Mouse (Mus musculus): ENCODE measurements around the gene Mrps7.

Gene Mrps7

DNA sequence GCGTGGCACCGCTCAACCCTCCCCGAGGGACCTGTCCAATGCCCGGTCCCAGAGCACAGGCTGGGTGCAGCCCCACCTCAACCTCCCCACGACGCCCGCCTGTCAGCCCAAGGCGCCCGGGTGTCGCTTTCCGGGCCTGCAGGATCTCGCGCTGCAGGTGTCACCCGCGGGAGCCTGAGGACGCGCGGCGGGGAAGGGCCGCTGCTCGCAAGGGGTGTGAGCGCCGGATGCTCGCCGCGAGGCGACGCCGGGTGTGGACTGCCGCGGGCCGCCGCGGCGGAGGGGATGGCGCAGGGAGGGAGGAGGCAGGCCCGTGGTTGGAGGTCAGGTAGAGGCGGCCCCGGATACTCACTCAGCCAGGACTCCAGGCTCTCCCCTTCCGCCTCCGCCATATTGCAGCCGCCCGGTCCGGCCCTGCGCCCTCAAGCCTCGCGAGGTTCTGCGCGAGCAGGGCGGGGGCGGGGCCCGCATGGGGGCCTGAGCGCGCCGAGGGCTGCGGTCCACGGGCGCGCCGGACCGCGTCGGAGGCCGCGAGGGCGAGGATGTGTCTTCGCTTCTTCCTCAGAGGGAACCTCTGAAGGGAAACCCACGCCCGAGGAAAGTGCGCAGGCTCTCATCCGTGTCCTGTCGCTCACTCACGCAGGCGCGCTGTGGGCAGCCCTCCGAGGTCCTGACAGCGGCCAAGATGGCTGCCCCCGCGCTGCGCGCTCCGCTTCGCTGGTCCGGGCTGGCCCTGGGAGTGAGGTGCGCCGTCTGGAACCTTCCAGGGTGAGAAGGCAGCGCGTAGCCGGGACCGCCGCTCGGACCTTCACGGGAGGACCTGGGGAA lies at the start of gene Mrps7, which contains the start of gene Gga3:
TSS of gene Mrps7 (plus strand) at position 450 of the 828 bp plus-strand sequence.
TSS of gene Gga3 (minus strand) at position 576 of the 828 bp plus-strand sequence.
- peak; percentile 93 to 94 for DNase-seq (ENCODE audit: low spot score in 2 of 2)

DNA sequence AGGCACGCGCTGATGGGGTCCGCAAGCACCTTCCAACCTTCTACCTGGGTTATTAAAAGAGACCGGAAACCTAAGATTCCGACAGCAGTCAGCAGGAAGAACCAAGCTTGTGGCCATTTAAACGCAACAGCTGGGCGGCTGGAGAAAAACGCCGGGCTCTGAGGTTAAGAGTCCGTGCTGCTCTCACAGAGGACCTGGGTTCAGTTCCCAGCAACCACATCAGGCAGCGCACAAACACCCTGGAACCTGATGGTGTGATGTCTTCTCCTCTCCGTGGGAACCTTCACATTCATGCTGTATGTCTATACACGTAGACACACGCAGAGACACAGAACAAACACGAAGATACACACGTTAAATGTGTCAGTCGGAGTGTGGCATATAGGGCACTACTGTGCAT lies 48.0 kb upstream of the Mrps7 start:
- DNase-seq (ENCODE audit: low spot score in 2 of 2): no peak

DNA sequence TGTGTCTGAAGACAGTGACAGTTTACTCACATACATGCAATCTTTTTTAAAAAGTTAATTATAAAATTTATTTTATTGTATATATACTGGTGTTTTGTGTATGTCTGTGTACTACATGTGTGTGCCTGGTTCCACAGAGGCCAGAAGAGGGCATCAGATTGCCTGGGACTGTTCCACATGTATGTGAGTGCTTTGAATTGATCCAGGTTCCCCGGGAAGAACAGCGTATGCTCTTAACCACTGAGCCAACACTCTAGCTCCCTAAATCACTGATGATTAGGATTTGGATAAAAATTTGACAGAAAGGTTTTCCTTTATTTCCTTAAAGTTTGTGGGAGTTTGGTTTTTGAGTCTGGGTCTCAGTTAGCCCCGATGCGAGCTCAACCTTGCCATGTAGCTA lies 40.3 kb upstream of the Mrps7 start:
- no peak for DNase-seq (ENCODE audit: low spot score in 2 of 2)

DNA sequence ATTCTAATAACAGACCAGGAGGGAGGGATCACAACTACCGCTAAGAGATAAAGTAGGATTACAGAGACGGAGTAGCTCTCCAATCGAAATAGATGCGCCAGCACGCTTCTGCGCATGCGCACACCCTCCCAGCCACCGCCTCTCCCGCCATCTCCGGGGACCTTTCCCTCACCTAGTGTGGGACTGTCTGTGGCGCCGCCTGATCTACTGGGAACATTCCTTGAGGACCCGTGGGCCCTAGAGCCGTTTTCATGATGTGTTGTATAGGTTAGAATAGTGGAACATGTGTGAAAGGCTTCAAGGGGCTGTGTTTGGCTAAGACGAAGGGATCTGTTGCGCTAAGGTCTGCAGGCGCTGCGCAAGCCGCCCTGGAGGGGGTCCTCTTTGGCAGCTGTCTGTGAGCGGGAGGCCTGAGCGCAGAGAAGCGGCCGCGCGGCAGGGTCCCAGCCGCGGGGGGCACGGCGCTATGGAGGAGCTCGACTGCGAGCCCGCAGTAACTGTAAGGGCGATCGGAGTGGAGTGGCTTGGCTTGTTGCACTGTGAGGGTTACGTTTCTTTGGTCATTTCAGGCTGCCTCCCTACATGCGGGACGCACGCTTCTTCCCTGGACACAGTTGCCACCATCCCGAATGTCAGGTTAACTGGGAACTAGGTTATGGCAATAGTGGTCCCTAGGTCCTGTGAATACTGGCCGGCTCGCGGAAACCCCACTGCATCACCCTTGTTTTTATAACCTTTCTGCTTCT lies 39.5 kb upstream of the Mrps7 start, which contains the start of gene Nup85:
TSS of gene Nup85 (plus strand) at position 371 of the 746 bp plus-strand sequence.
- peak; percentile 94 to 96 for DNase-seq (ENCODE audit: low spot score in 2 of 2)

DNA sequence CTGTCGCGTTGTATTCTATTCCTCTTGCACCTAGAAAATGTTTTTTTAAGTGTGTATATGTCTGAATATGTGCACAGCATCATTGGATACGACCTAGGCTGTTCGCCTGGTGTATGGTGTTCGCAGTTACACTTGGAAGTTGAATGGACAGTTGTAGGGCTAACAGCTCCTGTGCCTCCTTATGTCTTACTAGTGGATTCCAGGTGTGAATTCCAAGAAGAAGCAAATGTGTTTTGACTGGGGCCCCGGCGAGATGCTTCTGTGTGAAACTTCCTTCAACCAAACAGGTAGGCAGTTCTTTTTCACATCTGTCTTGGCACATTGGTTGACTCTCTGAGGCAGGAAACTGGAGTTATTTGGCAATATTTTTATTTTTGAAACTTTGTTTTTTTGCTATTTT lies 38.8 kb upstream of the Mrps7 start:
- DNase-seq (ENCODE audit: low spot score in 2 of 2): no peak

DNA sequence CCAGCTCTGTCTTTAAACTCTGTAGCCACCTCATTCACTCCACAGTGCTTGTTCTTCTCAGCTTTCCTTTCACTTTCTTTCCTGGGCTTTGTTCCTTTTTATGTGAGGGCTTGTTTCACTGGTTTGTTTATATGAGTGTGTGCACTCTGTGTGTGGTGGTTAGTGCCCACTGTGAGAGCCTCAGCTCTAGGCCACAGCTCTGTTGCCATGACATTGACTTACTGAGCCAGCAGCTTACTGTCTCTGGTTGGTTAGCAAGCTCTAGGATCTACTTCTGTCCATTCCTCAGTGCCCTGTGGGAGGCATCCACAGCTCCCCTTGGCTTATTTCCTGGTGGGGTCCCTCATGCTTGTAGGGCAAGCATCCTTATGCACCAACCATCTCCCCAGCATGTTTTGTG lies 24.6 kb upstream of the Mrps7 start:
- DNase-seq (ENCODE audit: low spot score in 2 of 2): no peak

DNA sequence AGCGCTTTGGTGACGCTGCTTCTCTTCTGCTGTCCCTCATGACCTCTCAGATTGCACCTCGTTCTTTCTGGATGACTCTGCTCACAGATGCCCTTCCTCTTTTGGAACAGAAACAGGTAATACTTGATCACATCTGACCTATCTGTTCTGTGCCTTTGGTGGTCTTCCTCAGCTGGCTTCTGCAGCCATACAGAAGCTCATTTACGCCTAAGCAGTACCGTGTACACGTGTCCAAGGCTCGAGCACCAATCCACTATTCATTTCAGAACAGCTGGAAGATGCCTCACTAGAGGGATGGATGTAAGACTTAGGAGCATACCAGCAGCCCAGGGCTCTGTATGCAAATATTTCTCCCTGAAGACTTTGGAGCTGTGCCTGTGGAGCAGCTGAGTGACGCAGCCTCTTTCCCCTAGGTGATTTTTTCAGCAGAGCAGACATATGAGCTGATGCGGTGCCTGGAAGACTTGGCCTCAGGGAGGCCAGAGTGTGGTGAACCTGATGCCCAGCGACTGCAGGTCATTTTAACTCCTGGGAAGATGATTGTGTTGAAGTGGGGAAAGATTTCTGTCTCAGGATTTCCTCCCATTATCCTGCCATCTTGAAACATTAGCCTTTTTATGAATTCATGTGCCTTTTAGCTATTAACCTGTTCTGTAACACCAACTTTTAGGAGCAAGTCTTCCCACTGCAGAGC lies 20.7 kb upstream of the Mrps7 start:
- DNase-seq (ENCODE audit: low spot score in 2 of 2): no peak

DNA sequence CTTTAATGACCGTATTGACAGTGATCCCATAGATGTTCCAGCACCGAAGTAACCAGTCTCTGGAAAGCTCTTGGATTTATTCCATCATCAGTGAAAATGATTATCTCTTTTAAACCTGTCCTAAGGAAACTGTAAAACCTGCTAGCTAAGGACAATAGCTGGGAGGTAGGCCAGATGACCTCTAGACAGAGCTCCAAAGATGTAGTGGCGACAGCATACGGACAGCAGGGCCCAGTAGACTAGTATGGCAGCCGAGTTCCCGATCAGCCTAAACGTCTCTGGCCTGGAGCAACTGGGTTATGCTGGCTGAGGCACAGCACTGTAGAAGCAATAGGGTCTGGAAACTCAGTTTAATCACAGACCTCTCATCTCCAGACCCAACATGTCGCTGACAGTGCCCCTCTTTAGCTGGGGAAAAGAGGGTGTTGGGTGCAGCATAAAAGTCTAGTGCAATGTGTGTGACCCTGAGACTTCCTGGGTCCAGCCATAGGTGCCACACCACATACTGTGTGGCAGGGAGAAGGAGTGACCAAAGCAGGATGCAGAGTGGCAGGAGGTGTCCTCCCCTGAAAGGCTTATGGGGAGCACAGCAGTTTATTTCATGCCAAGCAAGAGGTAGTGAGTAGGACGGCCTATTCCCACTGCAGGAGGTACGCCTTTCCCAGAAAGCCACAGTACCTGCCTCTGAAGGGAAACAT lies 19.2 kb upstream of the Mrps7 start:
- DNase-seq (ENCODE audit: low spot score in 2 of 2): no peak

DNA sequence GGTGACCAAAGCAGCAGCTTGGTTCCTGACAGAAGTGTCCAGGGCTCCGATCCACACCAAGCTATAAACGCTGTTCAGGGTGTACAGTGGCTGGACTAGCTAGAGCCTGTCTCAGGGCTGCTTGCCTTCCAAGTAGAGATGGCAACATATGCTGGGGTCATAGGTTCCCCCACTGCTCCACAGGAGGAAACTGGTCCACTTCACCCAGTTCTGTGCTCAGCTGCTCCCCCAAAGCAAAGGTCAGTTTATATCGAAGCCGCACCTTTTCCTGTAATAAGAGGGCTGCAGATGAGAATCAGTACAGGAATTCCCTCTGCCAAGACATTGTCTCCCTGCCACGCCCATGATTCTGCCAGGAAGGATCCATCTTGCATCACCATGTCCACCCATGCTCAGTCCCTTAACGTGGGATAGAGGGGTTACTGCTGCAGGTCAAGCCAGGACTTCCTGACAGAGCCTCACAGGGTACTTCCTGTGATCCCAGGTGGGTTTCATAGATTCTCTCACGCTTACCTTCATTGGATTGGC lies 18.1 kb upstream of the Mrps7 start:
- DNase-seq (ENCODE audit: low spot score in 2 of 2): no peak

DNA sequence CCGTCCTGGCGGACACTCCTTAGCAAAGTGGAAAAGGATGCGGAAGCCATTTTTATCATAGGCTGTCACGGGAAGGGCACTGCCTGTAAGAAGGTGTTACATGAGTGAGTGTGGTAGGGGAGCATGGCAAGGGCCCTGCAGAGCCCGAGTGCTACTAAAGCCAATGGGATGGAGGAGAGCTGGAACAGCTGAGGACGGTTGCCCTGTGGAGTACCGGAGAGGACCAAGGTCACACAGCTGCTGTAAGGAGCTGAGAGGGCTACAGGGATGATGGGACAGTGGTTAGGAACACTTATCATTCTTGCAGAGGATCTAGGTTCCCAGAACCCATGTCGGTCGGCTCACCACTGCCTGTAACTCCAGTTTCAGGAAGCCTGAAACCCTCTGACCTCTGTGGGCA lies 17.3 kb upstream of the Mrps7 start:
- no peak for DNase-seq (ENCODE audit: low spot score in 2 of 2)

DNA sequence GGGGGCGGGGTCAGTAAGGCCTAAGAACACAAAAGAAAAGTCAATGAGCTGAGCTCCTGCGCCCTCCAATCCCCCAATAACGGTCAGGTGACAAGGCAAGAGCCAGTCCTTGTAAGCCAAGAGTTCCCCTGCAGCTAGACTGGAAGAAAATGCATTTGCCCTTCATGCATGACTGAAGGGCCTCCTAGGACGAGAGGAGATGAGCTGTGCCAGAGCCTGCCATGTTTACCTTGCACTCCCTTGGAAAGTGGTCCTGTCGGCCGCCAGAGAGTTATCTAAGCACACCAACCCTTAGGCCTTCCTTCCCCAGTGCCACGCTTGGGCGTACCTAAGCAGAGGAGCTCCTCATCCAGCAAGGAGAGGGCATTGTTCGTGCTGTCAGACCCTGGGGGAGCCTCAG lies 15.7 kb upstream of the Mrps7 start:
- DNase-seq (ENCODE audit: low spot score in 2 of 2): no peak

DNA sequence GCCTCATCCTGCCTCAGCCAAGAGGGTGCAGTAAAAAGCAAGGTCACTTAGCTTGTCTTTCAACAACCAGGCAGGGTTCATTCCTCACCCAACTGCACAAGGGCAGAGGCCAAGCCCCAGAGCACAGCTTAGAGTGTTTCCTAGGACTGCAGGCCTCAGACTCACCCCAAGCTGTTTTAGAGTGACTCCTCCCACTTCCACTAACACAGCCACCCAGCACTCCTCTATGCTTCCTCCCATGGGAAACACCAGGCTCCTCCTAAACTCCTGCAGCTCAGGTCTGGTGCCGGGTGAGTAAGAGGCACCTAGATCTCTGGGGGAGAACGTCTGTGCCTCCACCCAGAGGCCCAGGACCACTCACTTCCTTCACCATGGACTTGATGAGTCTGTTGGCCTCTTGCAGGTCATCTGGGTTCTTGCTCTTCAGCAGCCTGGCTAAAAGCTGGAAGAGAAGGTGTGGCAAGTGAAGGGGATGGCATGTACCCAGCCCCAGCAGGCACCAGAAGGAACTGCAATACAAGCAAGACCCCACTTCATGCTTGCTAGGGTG lies 13.1 kb upstream of the Mrps7 start:
- DNase-seq (ENCODE audit: low spot score in 2 of 2): no peak

DNA sequence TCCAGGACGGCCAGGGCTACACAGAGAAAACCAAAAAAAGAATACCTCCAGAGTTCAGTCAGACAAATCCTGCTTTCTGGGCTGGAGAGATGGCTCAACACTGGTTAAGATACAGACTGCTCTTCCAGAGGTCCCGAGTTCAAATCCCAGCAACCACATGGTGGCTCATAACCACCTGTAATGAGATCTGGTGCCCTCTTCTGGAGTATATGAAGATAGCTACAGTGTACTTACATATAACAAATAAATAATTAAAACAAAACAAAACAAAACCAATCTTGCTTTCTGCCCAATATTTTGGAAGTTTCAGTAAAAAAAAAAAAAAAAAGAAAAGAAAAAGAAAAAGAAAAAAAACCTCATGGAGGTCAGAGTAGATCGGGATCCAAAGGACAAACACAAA lies 8.5 kb upstream of the Mrps7 start:
- DNase-seq (ENCODE audit: low spot score in 2 of 2): no peak

DNA sequence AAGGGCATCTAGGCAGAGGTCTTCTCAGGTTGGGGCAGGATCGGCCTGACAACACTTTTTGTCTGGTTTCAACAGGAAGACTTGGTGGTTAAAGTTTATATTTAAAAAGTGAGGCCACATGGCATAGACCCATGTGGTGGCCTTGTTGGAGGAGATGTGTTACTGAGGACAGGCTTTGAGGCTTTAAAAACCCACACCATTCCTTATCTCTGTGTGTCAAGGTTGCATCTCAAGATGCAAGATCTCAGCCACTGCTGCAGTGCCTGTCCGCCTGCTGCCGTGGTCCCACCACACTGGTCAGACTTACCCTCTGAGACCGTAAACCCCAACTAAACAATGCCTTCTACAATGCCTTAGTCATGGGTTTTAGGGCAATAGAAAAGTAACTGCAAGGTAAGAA lies 5.4 kb upstream of the Mrps7 start:
- no peak for DNase-seq (ENCODE audit: low spot score in 2 of 2)

DNA sequence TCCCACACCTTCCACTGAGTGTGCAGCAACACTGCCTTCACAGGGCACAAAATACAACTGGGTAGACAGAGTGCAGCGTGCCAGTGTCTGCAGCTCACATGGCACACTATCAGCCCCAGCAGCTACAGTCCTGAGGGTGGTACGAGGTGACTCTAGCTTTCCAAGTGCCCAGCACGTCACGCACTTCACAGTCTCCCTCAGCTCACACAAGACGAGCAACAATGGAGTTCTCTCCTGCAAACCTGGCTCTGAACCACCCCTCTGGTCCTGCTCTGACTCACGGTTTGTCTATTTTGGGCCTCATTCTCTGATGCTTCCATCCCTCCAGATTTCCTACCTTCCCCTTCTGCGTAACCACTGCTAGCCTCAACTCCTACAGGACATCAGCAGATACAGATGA lies 4.0 kb upstream of the Mrps7 start:
- no peak for DNase-seq (ENCODE audit: low spot score in 2 of 2)

DNA sequence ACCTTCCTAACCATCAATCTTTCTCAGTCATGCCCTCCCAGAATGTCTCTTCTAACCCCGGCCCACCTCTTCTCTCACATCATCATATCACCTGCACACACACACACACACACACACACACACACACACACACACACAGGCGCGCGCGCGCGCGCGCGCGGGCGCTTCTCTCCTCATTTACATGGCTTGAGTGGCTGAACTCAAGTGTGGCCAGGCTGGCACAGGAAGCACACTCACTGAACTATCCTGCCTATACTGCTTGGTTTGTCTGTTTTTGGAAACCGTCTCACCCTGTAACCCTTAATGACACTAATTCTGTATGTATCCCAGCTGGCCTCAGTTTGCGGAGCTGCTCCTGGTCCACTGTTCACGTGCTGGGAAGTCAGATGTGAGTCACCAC lies 3.0 kb upstream of the Mrps7 start:
- DNase-seq (ENCODE audit: low spot score in 2 of 2): no peak

DNA sequence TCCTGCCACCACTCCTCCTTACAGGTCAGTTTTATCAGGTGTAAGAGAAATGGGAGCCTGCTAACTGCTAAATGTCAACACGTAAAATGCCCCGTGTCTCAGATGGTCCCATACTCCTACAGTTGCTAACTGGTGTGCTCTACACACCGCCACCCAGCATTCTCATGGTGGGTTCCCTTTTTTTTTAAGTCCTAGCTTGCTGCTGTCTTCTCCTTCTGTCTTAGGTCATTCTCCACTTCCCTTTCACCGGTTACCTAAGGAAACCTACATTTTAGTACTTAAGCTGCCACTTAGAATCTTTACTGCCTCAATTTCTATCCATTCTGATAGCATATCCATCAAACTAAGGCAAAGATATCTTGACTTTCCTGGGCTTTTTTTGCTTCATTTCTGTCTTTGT lies 2.6 kb upstream of the Mrps7 start:
- no peak for DNase-seq (ENCODE audit: low spot score in 2 of 2)

DNA sequence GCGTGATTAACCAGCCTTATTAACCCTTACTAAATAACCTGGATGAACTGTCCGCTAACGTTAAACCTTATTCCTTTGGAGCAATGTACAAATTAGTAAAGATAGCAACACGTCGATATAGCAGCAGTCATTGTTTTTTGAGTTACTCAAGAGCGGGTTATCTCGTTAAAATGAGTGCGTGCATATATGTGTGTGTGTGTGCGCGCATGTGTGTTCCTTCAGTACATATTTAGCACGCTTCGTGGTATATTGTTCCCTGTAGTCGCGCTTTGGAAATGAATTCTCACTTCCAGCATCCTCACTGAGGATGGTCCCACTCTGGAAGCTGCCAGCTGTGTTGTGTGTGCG lies 623 bp upstream of the Mrps7 start:
- no peak for DNase-seq (ENCODE audit: low spot score in 2 of 2)

DNA sequence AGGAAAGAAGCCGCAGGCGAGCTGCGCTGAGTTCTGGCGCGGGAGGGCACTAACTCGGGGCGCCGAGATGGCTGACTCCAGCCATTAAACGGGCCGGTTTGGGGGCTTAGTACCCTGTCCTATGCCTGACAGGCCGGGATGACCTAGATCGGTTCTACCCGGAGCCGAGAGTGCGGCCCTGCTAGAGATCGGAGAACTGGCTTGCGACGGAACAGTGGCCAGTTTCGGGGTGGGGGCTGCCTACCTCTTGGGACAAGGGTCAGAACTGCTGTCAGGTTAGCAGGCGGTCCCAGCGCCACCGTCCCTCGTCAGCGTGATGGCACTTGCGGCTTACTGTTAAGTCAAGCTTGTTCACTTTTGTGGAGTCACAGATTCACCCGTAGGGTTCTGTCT lies 575 bp downstream of the Mrps7 start:
- DNase-seq (ENCODE audit: low spot score in 2 of 2): no peak

DNA sequence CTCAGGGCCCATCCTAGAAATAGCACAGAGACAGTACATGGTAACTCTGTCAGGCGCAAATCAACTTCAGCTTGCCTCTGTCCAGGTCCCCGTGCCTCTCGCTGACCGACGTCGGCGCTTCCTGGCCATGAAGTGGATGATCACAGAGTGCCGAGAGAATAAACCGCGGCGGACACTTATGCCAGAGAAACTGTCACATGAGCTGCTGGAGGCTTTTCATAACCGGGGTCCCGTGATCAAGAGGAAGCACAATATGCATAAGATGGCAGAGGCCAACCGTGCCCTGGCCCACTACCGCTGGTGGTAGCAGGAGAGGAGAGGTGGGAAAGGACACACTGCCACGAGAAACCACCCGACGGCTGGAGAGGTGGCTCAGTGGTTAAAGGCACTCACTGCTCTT lies 3.0 kb downstream of the Mrps7 start:
- no peak for DNase-seq (ENCODE audit: low spot score in 2 of 2)
